Mouse (Mus musculus) erythroblast, embryonic 14.5 days (primary cell): ENCODE measurements around the gene Akr1c12. TPM values are rescaled to one million over a fixed set of nuclear protein-coding genes. Genes with fewer than 3 reads are reported as not detected.
"Not testable (repeated sequence)": the region's sequence is repeated elsewhere in the genome, so short reads cannot be mapped to it uniquely, and the experiment has no call there.

Source experiments
- H3K27me3 ChIP-seq: 2 replicates; pipeline ENCODE4 v1.6.1; 2012; ENCODE audit warnings: inconsistent platforms; ENCODE audit not compliant: control insufficient read depth
- H3K36me3 ChIP-seq: 2 replicates; pipeline ENCODE4 v1.6.1; 2012; ENCODE audit warnings: mild to moderate bottlenecking, inconsistent platforms; ENCODE audit not compliant: control insufficient read depth
- H3K4me1 ChIP-seq: 2 replicates; pipeline ENCODE4 v1.6.1; 2012; ENCODE audit warnings: inconsistent platforms; ENCODE audit not compliant: control insufficient read depth
- H3K4me3 ChIP-seq: replicated peaks from 2 replicates; pipeline ENCODE3; 2012; ENCODE audit warnings: moderate library complexity, mild to moderate bottlenecking, inconsistent platforms
- H3K9me3 ChIP-seq: 2 replicates; pipeline ENCODE4 v1.6.1; 2012; ENCODE audit warnings: low read length, inconsistent platforms, mixed read lengths; ENCODE audit not compliant: control insufficient read depth
- GATA1 ChIP-seq: IDR thresholded peaks from 2 replicates; pipeline ENCODE4 v1.6.1; 2012; ENCODE audit warnings: low read length, inconsistent platforms, mixed read lengths
- TAL1 ChIP-seq: IDR thresholded peaks from 3 replicates; pipeline ENCODE4 v1.6.1; 2012; ENCODE audit warnings: low read length, inconsistent platforms, mixed read lengths
- polyA plus RNA-seq: library from polyadenylated mRNA; stranded (reverse); fragments of >175 nt; gene quantifications from 2 replicates; pipeline ENCODE4 v1.2.3, GENCODE M21; 2012

The Akr1c12 gene
- polyA plus RNA-seq = not detected in 2 replicates

DNA sequence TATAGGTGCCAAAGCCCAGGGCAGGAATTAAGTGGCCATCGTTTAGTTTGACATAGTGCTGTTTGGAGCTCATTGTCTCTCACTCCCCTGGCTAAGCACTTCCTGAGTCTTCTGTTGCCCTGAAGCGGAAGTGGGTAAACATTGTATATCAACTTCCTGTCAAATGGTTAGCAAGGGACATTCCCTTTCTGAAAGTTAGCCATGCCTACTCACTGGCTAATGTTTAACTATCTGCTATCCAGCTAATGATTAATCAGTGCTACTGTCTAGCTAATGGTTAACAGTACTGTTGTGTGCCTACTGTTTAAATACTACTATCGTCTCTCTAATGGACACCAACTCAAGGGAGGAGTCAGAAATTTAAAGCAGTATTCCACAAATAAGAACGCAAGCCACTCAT lies at the start of gene Akr1c12:
Gene Akr1c12 (minus strand): TSS at position 150 of the 400 bp plus-strand sequence.
- H3K4me3 ChIP-seq = no peak within 1 kb of the TSS
- H3K36me3 ChIP-seq = no peaks in the 10 kb centered on the region
- no peaks in the 10 kb centered on the region for H3K4me1 ChIP-seq
- H3K27me3 ChIP-seq = no peaks in the 10 kb centered on the region
- no peak for TF ChIP-seq GATA1
- TF ChIP-seq TAL1 = no peak
- no peaks in the 10 kb centered on the region for H3K9me3 ChIP-seq

DNA sequence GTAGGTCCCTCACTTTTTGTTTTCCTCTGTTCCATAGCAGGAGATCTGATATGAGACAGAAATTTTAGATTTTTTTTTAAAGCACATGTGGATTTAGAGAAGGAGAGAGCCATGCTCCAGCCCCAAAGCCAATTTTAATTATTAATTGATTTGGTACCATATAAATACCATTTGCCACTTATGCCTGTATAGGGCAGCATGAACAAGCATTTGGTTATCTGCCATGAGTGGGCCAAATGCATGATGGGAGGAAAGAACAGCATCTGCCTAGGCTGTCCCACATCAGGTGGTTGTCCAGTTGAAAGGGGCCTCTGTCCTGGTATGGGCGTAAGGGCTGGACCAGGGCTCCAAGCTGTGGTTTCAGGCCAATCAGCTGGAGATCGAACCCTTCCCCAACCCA lies 39.5 kb upstream of the Akr1c12 start:
- TF ChIP-seq TAL1 (no peak), GATA1 (no peak)
- H3K36me3 ChIP-seq = no peaks in the 10 kb centered on the region
- no peak overlapping the region for H3K4me3 ChIP-seq

GRCm38 (mm10) chr13:4313907-4314306 lies 34.7 kb upstream of the Akr1c12 start:
- Histone ChIP-seq H3K9me3 (no peaks in the 10 kb centered on the region), H3K27me3 (no peaks in the 10 kb centered on the region), H3K4me3 (no peak overlapping the region), H3K4me1 (no peaks in the 10 kb centered on the region), H3K36me3 (no peaks in the 10 kb centered on the region)
- TF ChIP-seq GATA1 (no peak), TAL1 (no peak)

More for the DNA sequence above, 39.5 kb upstream of the Akr1c12 start:
- H3K9me3 ChIP-seq = no peaks in the 10 kb centered on the region
- no peaks in the 10 kb centered on the region for H3K4me1 ChIP-seq
- no peaks in the 10 kb centered on the region for H3K27me3 ChIP-seq

GRCm38 (mm10) chr13:4304861-4305565 lies 25.8 kb upstream of the Akr1c12 start:
- TF ChIP-seq TAL1 (no peak), GATA1 (no peak)
- H3K9me3 ChIP-seq = peaks cover 6% of the 10 kb centered on the region; the same call in 1 of the 2 replicates

GRCm38 (mm10) chr13:4296991-4297390 lies 17.8 kb upstream of the Akr1c12 start:
- no peaks in the 10 kb centered on the region for H3K9me3 ChIP-seq
- no peaks in the 10 kb centered on the region for H3K36me3 ChIP-seq
- H3K4me1 ChIP-seq = no peaks in the 10 kb centered on the region
- H3K4me3 ChIP-seq = no peak overlapping the region
- H3K27me3 ChIP-seq = no peaks in the 10 kb centered on the region
- no peak for TF ChIP-seq TAL1
- TF ChIP-seq GATA1 = no peak

More at GRCm38 (mm10) chr13:4304861-4305565, 25.8 kb upstream of the Akr1c12 start:
- H3K4me1 ChIP-seq = no peaks in the 10 kb centered on the region
- no peak overlapping the region for H3K4me3 ChIP-seq
- no peaks in the 10 kb centered on the region for H3K36me3 ChIP-seq
- H3K27me3 ChIP-seq = no peaks in the 10 kb centered on the region

DNA sequence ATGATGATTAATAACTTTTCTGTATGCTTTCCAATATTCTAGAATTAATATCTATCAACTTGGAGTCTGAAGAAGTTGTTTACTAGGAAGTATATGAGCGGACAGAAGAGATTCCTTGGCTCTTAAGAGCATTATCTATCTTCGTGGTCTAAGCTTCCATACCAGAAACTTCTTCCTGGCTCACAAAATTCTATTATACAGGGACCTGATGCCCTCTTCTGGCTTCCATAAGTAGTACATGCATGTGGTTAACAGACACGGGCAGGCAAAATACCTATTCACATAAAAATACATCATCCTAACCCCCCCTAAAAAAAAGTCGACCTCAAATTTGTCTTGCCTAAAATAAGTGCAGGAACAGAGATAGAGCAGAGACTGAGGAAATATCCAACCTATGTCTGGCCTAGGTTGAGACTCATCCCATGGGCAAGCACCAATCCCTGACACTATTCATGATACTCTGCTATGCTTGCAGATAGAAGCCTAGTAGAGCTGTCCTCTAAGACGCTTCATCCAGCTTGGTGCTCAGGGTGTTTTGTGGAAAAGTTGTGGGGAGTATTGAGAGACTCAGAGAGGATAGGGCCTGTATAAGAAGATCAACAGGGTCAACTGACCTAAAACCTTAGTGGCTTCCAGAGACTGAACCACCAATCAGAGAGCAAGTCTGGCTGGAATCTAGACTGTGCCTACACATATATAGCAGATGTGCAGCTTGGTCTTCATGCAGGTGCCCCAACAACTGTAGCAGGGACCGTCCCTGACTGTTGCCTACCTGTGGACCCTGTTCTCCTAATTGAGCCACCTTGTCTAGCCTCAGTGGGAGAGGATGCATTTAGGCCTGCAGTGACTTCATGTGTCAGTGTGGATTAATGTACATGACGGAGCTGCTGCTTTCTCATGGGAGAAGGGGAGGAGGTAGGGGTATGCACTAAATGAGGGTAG lies 2.5 kb upstream of the Akr1c12 start:
- no peaks in the 10 kb centered on the region for H3K9me3 ChIP-seq
- no peak for TF ChIP-seq GATA1
- no peak for TF ChIP-seq TAL1
- no peaks in the 10 kb centered on the region for H3K27me3 ChIP-seq
- H3K36me3 ChIP-seq = no peaks in the 10 kb centered on the region
- H3K4me3 ChIP-seq = no peak overlapping the region
- no peaks in the 10 kb centered on the region for H3K4me1 ChIP-seq

DNA sequence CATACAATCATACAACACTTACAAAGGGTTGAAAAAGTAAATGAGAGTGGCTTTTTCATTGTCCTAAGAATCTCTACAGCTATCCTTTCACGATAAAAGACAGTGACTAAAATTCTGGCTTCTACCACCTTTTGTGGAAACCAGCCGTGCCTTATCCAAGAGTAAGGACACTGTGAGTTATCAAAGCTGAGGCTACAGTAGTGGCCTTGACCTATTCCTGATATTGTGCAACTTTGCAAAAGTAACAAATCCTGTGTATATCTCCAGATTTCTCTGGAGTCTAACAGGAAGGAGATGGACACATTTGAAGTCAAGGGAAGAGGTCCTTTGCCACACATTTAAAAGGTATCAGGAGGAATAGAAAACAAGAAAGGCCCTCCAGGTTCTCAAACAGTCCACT lies 1.7 kb downstream of the Akr1c12 start:
- Histone ChIP-seq H3K4me1 (no peaks in the 10 kb centered on the region), H3K36me3 (no peaks in the 10 kb centered on the region), H3K4me3 (no peak overlapping the region), H3K27me3 (no peaks in the 10 kb centered on the region), H3K9me3 (no peaks in the 10 kb centered on the region)
- no peak for TF ChIP-seq TAL1
- TF ChIP-seq GATA1 = no peak

DNA sequence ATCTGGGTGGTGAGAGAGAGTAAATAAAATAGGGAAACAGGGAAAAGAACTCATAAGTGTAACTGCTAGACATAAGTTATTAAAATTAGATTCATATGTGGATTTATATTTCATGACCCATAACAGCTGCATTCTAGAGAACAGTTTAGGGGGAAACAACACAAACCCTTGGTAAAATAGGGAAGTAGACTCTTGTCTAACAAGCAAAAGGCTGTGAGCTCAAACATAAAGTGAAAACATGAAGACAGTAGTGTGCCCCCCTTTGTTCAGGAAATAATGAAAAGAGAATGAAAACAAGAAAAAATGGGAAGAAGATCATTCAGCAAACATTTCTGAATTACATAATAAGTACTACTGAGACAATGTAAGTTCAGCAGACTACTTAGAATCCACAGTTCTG lies 8.4 kb downstream of the Akr1c12 start:
- Histone ChIP-seq H3K9me3 (no peaks in the 10 kb centered on the region), H3K36me3 (no peaks in the 10 kb centered on the region), H3K4me3 (no peak overlapping the region), H3K27me3 (no peaks in the 10 kb centered on the region), H3K4me1 (no peaks in the 10 kb centered on the region)
- TF ChIP-seq GATA1 (no peak), TAL1 (no peak)

GRCm38 (mm10) chr13:4265455-4265854 lies 13.8 kb downstream of the Akr1c12 start:
- not testable (repeated sequence) for H3K4me1 ChIP-seq

More at GRCm38 (mm10) chr13:4265455-4265854, 13.8 kb downstream of the Akr1c12 start:
- not testable (repeated sequence) for H3K27me3 ChIP-seq, H3K4me3 ChIP-seq, H3K36me3 ChIP-seq, H3K9me3 ChIP-seq
